Mouse (Mus musculus): Measurements from ENCODE around the gene Gm10134.

Gm10134 gene

DNA sequence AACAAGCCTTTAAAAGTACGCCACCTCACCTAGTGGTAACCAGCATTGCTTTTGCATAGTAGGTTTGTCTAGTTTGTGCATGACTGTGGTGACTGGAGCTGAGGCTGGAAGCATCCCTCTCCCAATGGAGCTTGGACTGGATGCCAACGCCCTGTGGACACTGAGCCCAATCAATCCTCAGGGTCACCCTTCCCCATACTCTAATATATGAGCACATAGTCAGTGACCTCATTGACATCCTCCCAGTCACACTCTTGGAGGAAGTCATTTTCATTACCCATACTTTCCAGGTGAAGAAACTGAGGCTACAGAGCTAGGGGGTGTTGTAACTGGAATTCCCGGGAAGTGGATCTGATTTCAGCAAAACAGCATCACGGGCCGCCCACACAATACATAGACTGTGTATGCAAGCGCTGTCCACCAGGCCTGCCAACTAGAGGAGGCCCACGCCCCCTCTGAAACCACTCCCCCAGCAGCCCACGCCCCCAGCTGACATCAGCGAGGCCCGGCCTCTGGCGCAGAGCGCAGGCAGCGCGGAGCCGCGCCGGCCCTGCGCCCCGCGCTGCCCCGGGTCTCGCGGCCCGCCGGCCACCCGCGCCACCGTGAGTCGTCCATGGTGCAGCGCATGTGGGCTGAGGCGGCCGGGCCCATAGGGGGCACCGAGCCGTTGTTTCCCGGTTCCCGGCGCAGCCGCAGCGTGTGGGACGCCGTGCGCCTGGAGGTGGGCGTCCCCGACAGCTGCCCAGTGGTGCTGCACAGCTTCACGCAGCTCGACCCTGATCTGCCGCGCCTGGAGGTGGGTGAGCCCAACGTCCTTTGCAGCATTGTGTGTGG is 27.3 kb downstream of the Gm10134 start:
- peak; percentile 58 to 79 for DNase-seq (ENCODE audit: low spot score in 2 of 2)

DNA sequence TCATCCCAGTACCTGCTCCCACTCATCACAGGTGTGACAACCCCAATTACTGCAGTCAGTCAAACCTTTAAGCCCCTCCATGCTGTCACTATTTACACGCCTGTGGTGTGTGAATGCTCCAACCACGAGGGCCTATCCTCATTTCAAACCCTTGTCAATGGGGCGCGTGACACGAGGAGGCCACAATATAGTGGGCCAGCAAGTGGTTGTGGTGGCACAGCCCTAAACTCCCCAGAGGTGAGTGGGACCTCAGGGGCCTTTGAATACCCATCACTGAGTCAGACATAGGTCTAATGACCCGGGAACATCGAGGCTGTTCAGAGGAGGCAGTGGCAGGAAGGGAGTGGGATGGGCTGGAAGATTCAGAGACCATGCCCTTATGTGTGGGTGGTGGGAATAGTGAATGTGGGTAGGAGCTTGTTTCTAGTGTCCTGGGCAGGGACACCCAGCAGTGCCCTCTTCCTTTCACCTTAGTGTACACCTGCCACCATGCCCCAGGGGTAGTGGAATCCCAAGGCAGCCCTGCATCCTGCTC is 28.1 kb downstream of the Gm10134 start:
- no peak for DNase-seq (ENCODE audit: low spot score in 2 of 2)

DNA sequence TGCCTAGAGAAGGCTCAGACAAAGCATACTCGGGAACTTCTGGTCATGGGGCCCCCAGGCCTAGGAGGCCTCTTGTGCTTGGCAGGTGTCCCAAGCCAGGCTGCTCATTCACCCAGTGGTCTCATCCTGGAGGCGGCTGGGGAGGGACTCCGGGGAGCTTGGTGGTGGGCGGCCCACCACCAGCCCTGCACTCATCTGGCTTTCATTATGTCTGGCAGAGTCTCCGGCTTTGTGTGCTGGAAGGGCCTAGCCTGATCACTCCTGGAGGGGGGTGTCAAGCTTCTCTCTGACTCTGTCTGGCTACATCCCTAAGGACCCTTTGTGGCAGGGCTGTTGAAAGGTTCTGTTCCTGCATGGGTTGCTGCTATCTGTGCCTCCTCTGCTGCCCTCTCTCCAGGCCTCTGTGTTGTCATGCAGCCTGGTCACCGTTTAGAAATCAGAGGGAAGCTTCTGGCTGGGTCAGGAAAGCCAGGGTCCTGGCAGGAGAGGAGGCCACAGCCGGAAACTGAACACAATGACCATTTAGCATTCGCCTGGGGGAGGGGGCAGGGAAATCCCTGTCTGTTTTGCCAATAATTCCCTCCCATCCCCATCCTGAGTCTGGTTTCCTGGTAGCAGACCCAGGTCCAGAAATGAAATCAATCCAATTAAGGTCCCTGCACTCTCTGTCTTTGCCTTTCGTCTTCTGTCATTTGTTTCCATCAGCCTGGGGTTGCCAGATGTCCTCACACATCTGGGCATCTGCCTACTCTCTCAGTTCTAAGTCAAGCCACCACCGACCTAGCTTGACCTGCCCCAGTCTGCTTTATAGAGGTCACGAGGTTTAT is 28.8 kb downstream of the Gm10134 start:
- no peak for DNase-seq (ENCODE audit: low spot score in 2 of 2)

DNA sequence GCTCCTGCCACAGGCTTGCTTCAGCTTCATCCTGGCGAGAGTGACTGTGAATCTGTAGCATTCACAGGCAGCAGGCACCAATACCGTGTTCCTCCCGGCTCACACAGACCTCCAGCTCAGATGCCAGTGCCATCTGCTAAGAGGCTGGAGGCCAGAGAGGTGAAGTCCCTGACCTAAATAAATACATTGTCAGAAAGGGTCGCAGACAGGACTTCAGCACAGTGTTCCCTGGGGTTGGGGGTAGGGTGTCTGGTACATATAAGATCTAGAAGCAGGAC is 29.3 kb downstream of the Gm10134 start:
- DNase-seq (ENCODE audit: low spot score in 2 of 2): no peak

DNA sequence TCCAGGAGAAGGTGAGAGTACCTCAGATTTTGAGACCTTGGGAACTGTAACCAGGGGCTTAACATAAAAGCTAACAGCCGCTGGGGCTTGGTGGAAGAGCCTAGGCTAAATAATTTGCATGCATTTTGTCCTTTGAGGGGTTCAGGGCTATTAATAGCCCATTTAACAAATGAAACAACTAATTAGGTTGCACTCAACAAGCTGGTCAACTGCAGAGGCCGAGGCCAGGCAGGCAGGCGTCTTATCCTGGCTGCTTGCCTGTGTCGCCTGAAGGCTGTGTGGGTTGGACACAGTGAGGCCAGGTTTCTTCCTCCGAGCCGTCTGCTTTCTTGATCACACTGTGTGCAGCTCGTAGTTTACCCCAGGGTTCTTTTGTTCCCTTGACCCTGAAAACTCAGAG is 29.8 kb downstream of the Gm10134 start:
- no peak for DNase-seq (ENCODE audit: low spot score in 2 of 2)

DNA sequence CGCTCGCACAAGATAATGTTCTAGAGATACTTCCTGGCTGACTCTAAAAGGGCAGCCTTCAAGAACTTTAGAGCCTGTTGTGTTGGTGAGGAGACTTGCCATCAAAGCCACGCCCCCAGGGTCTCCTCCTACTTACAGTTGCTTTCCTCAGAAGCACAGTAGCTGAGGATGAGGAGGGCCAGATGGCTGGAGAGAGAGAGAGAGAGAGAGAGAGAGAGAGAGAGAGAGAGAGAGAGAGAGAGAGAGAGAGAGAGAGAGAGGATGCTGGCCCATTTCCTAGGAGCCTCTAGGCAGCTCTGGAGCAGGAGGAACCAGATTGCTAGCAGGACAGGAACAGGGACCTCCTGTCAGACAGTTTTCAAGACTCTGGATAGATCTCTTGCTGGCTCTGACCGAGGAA is 30.3 kb downstream of the Gm10134 start:
- DNase-seq (ENCODE audit: low spot score in 2 of 2): no peak

DNA sequence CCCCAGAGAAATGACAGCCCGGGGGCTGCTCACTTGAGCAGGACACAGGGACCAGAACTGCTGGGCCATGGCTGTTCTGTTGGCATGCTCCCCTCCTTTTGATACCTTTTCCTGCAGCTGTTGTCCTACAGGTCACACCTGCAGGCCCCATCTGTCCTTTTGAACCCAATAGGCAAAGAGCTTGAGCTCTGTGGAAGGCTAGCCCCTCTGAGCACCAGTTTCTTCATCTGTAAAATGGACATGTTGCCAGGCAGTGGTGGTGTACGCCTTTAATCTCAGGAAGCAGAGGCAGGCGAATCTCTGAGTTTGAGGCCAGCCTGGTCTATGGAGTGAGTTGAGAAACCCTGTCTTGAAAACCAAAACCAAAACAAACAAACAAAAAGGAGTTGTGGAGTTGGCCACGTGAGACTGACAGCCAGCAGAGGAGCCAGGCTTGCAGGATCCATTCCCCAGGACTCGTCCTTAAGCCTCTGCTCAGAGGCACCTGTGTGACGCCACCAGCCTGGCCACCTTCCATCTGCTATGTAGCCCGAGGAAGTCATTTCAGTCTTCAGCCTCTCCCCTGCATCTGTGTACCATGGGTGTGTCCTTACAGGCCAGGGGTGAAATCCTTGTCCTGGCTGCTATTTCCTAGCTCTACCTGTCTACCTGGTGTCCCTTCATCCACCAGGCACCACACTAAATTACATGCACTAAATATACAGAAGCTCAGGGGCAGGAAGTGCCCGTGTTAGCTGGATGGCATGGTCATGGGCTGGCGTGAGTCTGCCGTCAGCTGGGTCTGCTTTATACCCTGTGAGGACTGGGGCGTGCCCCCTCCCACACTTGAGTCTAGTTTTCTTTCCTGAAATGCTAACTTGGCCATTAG is 31.1 kb downstream of the Gm10134 start:
- no peak for DNase-seq (ENCODE audit: low spot score in 2 of 2)

DNA sequence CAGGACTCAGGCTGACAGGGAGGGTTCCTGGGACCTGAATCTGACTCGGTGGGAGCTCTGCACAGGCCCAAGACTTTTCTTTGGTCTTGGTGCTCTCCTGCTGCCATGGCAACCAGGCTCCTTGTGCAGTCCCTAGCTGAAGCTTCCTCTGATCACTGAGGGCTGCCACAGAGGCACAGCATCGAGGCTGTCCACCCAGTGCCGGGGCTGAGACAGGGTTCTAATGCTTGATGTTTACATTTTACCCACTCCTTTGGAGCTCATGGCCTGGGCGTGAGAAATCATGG is 31.7 kb downstream of the Gm10134 start:
- no peak for DNase-seq (ENCODE audit: low spot score in 2 of 2)

DNA sequence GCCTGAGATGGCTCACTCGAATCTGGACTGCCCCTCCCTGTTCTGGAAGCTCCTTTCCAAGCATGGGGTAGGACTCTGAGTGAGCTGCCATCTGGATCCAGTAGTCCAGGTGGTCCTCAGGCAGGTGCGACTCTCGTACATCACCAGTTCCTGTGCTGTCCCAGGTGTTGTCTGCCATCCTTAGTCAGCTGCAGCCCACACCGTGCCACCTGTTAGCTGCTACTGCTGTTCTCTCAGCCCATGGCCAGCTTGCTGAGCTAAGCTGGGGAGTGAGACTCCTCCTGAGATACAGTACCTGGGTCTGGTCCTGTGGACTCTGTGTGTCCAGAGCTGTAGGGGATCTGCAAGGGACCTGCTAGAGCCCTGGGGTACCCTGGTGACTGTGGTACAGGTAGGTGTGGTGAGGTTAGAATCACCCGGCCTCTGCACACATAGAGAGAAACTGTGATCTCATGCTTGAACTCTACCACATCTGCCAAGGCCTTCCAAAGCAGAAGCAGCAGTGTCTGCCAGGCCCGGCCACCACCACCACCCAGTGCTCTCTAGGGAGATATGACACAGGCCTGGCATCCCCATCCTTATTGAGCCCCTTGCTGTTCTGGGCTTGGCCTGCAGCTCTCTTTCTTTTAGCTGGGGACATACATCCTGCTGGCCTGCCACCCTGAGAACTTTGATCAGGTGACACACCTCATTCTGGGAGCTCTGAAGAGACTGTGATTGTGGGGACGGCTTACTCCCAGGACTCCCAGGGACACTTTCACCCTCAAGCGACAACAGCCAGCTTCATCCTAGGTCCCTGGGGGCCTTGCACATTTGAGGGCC is 32.3 kb downstream of the Gm10134 start:
- DNase-seq (ENCODE audit: low spot score in 2 of 2): no peak

DNA sequence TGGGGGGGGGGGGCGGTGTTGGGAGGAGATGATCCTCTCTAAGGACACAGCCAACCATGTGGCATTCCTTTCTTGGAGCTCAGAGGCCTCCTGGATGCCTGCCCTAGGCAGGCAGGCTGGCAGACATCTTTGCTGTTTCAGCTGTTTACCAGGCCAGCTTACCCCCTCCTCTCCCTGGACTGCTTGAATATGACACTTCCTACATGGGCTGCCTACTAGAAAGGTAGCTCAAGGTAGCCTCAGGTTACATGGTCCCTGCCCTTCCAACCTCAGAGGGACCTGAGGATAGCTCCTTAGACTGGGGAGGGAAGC is 32.9 kb downstream of the Gm10134 start:
- no peak for DNase-seq (ENCODE audit: low spot score in 2 of 2)

DNA sequence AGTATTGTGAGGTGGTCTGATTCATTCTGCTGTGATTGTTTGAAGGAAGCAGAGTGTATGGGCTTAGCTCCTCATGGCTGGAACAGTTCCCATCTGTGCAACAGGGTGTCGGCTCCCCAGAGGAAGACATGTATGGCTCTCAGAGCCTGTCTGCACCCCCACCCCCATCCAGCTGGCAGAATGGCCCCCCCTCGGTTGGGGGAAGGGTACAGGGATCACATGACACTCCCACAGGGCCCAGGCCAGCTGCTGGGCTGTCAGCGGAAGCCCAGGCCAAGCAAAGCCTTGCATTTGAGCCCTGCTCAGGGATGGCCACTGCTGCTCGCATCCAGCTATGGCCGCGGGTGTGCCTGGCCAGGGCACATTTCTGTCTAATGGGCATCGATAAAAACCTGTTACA is 33.3 kb downstream of the Gm10134 start:
- DNase-seq (ENCODE audit: low spot score in 2 of 2): peak in 1 of 2 experiments; percentile 44

DNA sequence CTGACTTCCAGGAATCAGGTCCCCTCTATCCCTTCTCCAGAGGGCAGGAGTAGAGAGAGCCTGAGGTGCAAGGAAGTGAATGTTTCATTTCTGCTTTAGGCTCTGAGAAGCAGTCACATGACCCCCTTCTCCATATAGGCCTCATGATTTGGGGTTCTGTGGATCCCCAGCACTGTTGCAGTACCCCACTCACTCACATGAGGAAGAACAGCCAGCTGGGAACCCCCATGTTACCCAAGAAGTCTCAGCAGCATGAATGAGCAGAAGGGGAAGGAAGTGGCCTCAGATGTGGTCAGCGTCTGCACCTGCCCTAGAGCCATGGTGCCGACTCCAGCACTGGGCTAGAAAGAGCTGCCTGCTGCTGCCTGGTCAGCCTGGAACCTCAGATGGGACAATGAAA is 34.1 kb downstream of the Gm10134 start:
- no peak for DNase-seq (ENCODE audit: low spot score in 2 of 2)

DNA sequence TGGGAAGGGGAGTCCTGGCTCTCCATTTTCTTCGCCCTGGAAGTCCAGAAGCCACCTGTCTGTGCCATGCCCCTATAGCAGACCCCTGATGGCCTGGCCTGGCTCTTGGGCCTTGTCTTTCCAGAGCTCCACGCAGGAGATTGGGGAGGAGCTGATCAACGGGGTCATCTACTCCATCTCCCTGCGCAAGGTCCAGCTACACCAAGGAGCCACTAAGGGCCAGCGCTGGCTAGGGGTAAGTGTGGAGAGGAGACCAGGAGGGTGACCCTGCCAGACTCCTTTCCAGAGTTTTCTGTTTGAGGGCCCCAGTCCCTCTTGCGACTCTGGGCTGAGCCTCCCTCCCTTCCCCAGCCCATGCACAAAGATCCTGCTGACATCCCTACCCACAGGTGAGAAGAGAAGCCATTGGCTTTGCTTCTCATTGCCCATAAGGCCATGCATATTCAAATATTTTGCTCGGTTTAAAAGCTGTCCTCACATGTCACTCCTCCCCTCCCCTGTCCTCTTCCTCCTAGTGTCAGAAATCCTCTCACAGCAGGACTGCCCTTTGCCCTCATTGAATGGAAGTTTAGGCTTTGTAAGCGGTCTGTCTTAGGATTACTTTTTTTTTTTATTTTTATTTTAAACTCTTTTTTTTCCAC is 34.8 kb downstream of the Gm10134 start:
- DNase-seq (ENCODE audit: low spot score in 2 of 2): no peak

DNA sequence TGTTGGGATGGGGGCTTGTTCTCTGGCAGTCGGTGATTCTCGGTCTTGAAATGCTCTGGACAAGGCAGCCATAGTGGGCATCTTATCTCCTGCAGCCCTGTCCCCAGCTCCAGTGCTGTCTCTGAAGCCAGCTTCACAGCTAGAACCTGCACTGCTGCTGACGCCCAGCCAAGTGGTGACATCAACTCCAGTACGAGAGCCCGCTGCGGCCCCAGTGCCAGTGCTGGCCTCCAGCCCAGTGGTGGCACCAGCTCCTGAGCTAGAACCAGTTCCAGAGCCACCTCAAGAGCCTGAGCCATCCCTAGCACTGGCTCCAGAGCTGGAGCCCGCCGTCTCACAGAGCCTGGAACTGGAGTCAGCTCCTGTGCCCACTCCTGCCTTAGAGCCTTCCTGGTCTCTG is 38.0 kb downstream of the Gm10134 start:
- no peak for DNase-seq (ENCODE audit: low spot score in 2 of 2)

DNA sequence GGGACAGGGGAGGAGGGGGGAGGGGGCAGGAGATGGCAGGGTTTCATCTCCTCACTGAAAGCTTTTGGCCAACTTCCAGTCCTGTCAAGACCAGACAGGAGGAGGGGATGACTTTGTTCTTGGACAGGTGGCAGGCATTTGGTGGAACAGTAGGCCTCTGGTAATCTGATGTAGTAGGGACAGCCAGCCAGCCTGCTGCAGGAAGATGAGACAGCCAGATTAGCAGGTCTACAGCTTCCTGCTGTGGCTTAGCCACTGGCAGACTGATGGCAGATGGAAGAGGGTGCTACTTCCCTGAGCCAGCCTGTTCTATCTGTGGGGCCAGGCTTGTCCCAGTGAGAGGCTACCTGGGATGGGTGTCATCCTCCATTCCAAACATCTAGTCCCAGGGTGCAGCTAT is 40.1 kb downstream of the Gm10134 start:
- no peak for DNase-seq (ENCODE audit: low spot score in 2 of 2)

DNA sequence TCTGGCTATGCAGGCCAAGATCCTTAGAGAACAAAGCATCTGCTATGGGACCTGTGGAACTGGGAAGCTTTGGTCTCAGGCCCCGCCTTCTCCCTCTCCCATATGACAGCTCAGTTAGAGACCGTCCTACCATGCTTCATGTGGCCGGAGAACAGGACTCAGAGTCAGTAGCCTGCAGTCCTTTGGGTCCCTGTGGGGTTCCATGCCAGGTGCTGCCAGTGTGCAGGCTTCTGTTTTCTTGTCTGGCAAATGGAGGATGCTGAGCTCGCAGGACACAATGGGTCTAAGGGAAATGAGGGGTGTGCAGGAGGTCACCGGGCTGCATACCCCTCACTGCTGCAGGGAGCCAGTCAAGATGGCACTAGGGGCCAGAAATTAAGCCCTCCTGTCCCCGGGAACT is 40.7 kb downstream of the Gm10134 start:
- DNase-seq (ENCODE audit: low spot score in 2 of 2): no peak

DNA sequence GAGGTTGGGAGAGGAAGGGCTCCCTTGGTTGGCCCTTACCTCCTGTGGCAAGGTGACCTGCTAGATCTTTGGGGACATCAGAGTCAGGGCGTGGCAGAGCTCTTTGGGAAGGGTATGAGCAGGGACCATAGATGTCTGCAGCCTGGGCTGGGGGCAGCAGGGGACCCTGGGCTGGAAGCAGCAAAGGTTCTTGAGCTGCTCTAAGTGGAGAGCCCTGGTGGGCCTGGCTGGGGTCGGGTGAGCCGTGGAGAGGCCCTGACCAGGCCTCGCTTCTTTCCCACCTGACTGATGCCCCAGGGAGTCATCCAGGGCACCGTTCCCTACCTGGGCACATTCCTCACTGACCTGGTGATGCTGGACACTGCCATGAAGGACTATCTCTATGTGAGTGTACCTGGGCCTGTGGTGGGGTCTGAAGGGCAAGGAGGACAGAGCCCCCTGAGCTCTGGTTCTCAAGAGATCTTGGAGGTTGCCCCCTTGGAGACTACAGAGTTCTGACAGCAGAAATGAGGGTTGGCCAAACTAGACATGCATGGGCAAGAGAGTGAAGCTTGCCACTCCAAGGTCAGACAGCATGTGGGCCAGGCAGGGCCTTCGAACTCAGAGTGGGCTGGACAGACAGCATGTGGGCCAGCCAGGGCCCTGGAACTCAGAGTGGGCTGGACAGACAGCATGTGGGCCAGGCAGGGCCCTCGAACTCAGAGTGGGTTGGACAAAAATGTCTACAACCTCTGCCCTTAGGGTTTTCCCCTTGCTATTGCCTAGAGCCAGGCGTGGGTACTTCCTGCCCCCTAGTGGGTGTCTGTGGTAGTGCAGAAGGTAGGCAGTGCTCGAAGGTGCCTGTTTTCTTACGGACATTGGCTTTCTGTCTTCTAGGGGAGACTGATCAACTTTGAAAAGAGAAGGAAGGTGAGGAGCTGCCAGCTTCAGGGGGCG is 41.6 kb downstream of the Gm10134 start:
- DNase-seq (ENCODE audit: low spot score in 2 of 2): peak; percentile 78 to 79

DNA sequence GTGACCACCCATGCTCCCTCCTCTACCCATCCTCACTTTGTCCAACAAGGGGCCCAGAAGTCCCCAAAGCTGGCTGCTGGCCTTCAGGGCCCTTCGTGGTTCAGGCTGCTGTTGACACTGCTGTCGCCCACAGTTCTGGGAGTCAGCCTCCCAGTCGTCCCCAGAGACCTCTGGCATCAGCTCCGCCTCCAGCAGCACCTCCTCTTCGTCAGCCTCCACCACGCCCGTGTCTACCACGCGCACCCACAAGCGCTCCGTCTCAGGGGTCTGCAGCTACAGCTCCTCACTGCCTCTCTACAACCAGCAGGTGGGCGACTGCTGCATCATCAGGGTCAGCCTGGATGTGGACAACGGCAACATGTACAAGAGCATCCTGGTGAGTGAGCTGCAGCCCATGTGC is 43.3 kb downstream of the Gm10134 start:
- no peak for DNase-seq (ENCODE audit: low spot score in 2 of 2)

DNA sequence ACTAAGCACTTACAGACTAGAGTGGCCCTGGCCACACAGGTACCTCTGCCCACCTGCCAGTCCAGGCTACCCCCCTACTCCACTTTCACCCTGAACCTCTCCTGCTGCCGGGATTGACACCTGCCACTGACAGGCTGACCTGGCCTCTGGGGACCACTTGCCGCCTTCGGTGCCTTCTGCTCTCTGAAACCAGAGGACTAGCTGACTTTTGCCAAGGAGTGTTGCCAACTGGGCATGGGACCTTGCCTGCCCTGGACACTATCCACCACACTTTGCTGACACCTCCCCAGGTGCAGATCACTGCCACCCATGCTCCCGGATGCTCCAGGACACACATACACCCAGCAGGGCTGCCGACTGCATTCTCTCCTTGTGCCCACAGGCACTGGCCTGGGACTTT is 46.4 kb downstream of the Gm10134 start:
- DNase-seq (ENCODE audit: low spot score in 2 of 2): no peak
